Mouse (Mus musculus) E14TG2a.4 (cell line): ENCODE measurements around the gene Cdh20.

Experiments
- CTCF ChIP-seq: conservative IDR thresholded peaks from 2 replicates; pipeline ENCODE4 v1.5.1; 2014; ENCODE audit warnings: low read length
- NANOG ChIP-seq: IDR thresholded peaks from 2 replicates; pipeline ENCODE4 v1.6.1; 2014; ENCODE audit warnings: borderline replicate concordance, low read length, mixed read lengths
- POU5F1 ChIP-seq: IDR thresholded peaks from 2 replicates; pipeline ENCODE4 v1.6.1; 2014; ENCODE audit warnings: low read length, borderline replicate concordance

DNA sequence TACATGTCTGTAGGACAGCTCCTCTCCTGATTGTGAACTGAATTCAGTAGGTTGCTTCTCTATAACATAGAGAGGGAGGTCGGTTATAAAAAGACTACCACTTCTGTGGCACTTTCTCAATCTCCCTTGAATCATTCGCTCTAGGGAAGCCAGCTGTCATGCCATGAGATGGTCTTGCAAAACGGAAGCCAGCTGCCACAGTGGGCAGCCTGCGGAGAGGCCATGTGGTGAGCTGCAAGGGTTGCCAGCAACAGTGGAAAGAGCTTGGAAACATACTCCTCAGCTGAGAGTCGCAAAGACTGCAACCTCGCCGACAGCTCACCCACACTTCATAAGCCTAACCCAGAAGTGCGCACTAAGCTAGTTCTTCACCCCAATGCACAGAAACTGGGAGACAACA lies 13.8 kb upstream of the Cdh20 start:
- TF ChIP-seq CTCF (no peak), POU5F1 (no peak), NANOG (no peak)
